Mouse (Mus musculus): ENCODE measurements around the gene Smtn.

Gene Smtn

GRCm38 (mm10) chr11:3547047-3547446, 6.6 kb upstream of the Smtn start:
- no peak for DNase-seq (ENCODE audit: low spot score)

GRCm38 (mm10) chr11:3546242-3546562, 5.8 kb upstream of the Smtn start:
- DNase-seq (ENCODE audit: low spot score), result no peak

DNA sequence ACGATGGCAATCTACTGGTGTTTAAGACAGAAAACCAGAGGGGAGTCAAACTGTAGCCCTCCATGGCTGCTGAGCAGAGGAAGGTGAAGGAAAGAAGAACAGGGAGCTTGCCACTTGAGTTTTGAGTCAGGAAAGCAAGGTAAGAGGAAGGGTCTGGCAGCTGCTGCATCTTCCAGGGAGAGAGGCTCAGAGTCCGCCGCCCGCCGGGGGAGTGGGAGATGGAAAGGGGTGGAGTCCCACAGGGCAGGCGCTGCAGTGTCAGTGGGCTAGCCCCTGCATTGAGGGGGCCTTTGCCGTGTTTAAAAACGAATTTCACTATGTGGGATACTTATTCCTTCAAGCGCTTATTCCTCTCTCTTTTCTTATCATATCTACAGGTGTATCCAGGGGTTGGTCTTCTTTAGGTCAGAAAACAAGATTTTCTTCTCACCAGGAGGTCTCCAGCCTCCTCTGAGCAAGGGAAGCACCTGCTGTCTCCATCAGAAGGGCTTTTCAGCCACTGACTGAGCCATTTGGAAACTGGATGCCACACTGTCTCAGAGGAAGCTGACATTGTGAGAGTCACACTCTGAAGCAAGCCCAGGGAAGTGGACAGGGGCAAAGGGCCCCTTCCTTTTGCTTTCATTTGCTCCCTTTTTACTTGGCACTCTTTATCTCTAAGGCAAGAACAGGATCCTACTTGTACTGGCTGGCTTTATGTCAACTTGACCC, 5.3 kb upstream of the Smtn start:
- DNase-seq (ENCODE audit: low spot score), result no peak

GRCm38 (mm10) chr11:3544409-3544808, 4.0 kb upstream of the Smtn start:
- DNase-seq (ENCODE audit: low spot score), result no peak

GRCm38 (mm10) chr11:3543001-3543400, 2.6 kb upstream of the Smtn start:
- DNase-seq (ENCODE audit: low spot score), result no peak

- DNase-seq (ENCODE audit: low spot score), result peak; percentile 29
These were observed 1.5 kb upstream of the Smtn start for GRCm38 (mm10) chr11:3541932-3542331.

DNA sequence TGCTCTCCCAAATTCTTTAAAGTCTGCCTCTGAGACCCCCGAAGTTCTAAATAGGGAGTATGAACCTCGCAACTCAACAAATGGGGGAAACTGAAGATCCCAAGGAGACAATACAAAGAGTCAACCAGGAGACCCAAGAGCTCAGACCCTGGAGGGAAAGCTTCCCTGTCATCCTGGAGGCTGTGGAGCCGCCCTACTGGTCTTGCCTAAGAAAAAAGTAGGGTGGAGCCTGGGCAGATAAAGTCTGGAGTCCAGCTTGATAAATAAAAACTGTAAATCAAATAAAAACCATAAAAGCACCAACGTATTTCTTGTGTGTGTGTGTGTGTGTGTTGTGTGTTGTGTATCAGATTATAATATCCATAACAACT, 601 bp downstream of the Smtn start:
- no peak for DNase-seq (ENCODE audit: low spot score)

DNA sequence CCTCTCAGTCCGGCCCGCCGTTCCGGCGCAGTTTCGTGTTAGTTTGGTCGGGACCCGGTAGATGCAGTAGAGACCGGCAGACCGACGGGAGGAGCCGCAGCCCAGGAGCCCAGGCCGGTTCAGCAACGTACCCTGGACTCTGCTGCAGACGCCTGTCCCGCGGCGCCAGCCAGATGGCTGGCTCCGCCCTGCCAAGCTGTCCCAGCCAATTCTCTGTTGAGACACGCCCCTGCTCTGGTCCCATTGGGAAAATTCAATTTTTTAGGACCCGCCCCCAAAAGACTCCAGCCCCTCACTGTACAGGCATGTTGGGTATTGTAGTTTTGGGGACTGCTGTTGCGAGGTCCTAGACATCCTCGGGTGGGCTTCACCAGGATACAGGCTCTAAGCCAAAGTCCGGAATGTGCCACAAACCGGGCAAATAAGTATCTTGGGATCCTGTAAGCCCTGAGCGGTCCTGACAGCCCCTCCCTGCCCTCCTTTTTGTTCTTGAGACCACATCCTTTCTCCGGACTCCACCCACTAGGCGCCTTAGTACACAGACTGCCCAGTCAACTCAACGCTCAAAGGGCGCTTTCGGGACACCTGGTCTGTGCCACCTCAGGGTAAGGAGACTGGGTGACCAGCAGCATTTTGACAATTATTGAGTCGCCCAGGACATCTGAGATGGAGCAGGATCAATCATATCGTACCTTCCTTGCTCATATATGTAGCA, 1.1 kb downstream of the Smtn start:
- peak; percentile 90 for DNase-seq (ENCODE audit: low spot score)

GRCm38 (mm10) chr11:3538341-3538740, 2.1 kb downstream of the Smtn start:
- no peak for DNase-seq (ENCODE audit: low spot score)

GRCm38 (mm10) chr11:3537711-3538110, 2.7 kb downstream of the Smtn start:
- DNase-seq (ENCODE audit: low spot score), result no peak

DNA sequence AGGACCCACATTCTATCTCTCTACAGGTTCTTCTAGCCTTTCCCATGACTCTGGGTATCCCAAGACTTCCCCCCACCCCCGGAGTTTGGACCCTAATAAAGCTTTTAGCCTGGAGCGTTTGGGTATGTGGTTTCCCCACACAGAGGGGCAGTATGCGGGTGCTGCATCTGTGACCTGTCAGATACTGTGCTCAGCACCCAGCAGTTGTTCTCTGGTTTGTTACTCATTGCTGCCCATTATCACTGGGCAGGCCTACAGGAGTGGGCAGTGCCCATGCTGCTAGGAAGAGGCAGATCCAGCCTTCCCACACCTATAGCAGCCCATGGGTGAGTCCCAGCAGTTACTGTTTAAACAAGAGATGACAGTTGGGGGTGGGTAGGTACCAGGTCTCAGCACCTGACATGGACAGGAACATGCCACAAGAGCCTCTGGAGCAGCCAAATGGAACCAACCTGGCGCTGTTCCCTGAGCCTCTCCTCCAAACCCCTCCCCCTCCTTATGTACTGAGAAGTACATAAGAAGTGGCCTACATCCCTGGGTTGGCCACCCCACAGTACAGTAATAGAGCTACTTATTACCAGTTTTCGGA, 3.6 kb downstream of the Smtn start:
- DNase-seq (ENCODE audit: low spot score), result no peak

DNA sequence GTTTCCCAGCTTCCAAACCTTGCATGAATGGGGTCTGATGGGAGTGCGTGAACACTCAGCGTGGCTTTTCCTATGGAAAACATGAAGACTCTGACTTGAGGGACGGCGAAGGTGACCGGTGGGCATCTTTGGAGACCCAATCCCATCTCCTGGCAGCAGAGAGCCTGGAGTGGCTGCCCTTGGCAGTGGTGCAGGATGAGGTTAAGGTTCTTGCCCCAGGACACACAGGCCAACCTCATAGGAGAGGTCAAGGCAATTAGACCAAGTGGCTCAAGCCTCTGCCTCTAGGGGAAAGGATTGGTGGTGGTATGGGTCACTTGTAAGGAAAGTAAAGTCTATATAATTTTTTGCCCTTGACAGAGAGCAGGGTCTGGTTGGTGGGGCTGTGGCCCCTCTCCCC, 4.3 kb downstream of the Smtn start:
- peak; percentile 14 for DNase-seq (ENCODE audit: low spot score)

DNA sequence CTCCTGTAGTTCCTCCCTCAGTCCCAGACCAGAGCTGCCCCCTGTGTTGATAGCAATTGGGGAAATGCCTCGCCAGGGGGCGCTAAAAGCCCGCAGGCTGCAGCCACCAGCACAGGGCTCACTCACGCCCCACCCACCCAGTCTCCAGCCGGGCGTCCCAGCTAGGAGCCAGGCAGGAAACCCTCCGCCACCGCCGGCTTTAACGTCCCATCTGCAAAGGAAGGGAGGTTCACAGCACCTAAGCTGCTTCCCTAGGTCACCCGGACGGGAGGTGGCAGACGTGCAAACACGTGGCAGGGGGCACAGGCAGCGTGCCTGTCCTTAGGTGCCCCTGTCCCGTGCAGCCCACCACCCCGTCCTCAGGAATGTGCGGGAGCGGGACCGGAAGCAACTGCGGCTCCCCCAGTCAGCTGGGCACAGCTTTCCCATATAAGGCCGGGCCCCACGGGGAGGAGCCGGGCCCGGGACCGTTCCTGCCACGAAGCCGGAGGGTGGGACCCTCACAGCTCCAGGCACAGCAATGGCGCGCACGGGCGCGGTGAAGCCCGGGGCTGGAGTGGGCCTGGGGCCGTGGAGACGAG, 4.9 kb downstream of the Smtn start:
- DNase-seq (ENCODE audit: low spot score), result peak; percentile 89

DNA sequence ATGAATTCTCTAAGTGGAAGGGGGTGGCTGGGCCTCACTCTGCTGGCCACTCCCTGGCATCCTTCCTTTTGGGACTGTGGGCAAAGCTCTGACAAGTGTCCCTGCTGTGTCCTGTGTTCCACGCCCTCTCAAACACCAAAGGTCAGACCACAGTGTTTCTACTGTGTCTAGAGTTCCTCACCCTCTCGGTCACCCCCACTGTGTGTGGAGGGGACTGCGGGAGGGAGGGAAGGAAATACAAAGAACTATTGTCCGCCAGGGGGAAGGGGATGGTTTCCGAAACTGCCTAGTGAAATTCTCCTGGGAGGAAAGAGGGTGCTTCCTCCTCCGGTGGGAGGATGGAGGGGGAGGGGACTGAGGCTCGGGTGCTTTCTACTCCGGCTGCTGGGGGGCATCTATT, 5.5 kb downstream of the Smtn start:
- peak; percentile 60 for DNase-seq (ENCODE audit: low spot score)

- DNase-seq (ENCODE audit: low spot score), result no peak
These were observed 6.9 kb downstream of the Smtn start for GRCm38 (mm10) chr11:3533406-3533932.

GRCm38 (mm10) chr11:3532101-3532931, 8.1 kb downstream of the Smtn start:
- DNase-seq (ENCODE audit: low spot score), result no peak

DNA sequence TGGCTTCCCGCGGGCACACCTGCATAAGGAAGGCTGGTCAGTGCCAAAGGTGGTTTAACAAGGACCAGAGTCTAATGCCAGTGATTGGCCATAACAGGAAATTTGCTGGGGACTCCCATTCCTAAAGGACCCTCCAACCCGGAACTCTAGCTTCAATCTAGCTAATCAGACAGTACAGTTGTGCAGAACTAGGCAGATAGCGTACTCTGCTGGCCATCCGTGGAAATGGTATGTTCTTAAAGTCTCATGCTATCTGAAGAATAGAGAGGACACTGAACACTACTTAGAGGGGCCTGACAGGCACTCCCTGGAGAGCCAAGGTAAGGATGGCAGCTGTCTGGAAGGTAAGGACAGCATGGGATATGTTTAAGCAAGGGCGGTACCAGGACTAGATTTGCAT, 8.8 kb downstream of the Smtn start:
- DNase-seq (ENCODE audit: low spot score), result no peak

DNA sequence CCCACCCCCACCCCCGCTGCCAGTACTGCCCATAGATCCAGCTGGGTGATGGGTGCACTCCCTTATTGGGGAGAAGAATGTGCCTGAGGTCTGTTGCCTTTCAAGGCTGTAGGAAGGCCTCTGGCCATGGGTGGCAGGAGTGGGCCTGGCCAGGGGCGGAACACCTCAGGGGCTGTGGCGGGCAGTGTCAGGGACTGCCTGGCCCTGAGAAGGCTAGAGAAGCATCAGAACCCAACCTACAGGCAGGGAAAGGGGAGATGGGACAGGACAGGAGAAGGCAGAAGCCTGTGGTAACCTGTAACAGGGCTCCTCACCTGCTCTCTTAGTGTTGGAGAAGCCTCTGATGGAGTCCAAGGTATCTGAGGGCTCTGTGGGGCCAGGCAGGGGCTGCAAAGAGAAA, 9.7 kb downstream of the Smtn start:
- no peak for DNase-seq (ENCODE audit: low spot score)

DNA sequence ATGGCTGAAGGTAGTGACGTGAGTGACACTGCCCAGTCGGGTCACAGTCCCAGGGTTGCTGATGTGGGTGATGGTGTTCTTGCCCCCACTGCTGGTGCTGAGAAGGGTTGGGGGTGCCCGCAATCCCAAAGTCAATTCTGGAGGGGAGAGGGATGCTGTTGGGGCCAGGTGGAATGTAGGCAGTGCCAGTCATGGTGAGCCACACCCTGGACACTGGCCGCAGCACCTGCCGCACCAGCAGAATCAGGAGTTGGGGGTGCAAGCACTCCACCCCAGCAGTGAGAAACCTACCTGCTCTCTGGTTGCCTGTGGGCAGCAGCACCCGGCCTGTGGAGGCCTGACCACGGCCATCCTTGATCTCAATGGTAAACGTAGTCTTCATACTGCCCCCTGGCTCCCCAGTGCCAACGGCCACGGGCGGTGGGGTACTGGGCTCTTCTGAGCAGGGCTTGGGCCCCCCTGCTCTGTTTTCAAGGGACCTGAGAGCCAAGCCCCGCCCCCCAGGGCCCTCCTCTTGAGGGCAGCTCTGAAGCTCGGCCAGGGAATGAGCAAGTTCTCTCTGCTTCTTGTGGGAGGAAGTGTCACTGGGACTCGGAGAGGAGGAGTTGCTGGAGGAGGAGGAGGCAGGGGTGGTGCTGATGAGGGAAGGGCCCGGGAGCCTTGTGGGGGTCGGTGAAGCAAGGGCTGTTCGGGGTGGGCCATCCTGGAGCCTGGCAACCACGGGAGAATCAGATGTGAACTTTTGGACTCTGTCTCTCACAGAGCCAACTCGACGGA, 10.7 kb downstream of the Smtn start:
- no peak for DNase-seq (ENCODE audit: low spot score)

DNA sequence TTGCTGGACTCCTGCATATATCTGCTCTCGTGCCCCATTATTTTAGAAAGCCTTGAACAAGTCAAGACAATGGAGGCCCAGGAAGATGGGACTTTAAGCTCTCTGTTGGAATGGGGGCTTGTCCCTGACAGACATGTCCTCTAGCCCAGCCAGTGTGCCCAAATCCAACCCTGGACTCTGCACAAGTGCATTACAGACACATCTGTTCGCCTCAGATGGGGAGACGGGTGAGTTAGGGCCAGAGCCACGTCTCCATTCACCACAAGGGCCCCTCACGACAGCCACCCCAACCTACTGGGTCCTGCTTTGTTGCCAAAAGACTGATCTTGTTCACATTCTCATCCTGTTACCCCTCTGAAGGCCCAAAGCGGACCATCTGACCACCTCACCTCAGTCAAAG, 12.2 kb downstream of the Smtn start:
- no peak for DNase-seq (ENCODE audit: low spot score)

GRCm38 (mm10) chr11:3527766-3528165, 12.6 kb downstream of the Smtn start:
- no peak for DNase-seq (ENCODE audit: low spot score)
